Mouse (Mus musculus) adrenal gland, postnatal 25 days (tissue): ENCODE measurements around the gene Xrcc4. TPM values are rescaled to one million over a fixed set of nuclear protein-coding genes. Genes with fewer than 3 reads are reported as not detected.
A peak's percentile ranks its signal among the peaks of the same experiment; 100 is the strongest.
"Not testable (repeated sequence)": the region's sequence is repeated elsewhere in the genome, so short reads cannot be mapped to it uniquely, and the experiment has no call there.

Source experiments
- DNase-seq: peaks from one replicate; pipeline ENCODE4 v3.0.0; 2021; ENCODE audit warnings: mixed read lengths
- long read RNA-seq: library from polyadenylated mRNA; stranded (forward); transcript quantifications from one replicate; pipeline ENCODE4 v2.0.0, GENCODE M21; 2021
- total RNA-seq: library from RNA; stranded (reverse); gene quantifications from 2 replicates; pipeline ENCODE4 v1.2.3, GENCODE M21; 2021

Gene Xrcc4
- total RNA-seq = 10.1 and 14.9 TPM in 2 replicates
- long read RNA-seq, transcript Xrcc4-201 (8 exons, 1,540 nt) = major isoform, 12 of 12 reads
- long read RNA-seq, partial matches to known transcripts = 0 of 12 reads
- long read RNA-seq, other reads (novel, unspliced or antisense) = 0 of 12 reads

DNA sequence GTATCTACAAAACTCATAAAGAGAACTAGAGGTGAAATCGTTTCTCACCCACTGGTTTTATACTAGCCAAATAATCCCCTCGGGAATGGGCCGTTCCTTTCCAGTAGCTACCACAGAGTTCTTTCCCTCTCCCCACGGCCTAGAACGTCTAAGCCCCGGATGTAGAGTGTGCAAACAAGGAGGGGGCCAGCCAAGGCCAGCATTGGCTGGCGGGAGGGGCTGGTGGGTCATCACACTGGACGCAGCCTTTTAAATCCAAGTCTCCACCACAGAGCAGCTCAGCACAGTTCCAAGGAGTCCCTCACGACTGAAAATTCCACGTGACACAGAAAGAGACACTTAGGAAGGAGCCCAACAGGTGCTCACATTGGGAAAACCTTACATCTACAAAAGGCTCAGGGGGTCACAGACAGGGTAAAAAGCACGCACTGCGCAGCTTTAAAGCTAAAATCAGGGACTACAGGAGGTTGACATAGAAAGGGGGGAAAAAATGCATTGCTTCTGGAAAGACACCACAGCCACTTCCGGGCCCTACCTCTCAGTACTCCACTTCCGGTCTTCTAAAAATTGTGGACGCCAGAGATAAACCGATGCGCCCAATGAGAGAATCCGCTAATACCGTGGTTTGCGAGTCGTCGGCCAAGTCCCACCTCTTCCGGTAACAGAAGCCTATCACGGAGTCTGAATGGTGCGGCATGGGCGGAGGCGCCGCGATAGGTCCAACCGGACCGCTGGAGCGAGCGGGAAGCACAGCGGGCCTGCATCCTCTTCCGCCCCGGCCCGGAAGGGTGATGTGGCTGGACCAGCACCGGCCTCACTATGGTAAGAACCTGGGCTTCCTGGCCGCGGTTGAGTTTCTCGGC, at the start of gene Xrcc4, which contains the start of gene Tmem167:
TSS of gene Xrcc4 (minus strand) at position 647 of the 863 bp plus-strand sequence.
TSS of gene Tmem167 (plus strand) at position 162 of the 863 bp plus-strand sequence.
- peak; percentile 94 for DNase-seq

DNA sequence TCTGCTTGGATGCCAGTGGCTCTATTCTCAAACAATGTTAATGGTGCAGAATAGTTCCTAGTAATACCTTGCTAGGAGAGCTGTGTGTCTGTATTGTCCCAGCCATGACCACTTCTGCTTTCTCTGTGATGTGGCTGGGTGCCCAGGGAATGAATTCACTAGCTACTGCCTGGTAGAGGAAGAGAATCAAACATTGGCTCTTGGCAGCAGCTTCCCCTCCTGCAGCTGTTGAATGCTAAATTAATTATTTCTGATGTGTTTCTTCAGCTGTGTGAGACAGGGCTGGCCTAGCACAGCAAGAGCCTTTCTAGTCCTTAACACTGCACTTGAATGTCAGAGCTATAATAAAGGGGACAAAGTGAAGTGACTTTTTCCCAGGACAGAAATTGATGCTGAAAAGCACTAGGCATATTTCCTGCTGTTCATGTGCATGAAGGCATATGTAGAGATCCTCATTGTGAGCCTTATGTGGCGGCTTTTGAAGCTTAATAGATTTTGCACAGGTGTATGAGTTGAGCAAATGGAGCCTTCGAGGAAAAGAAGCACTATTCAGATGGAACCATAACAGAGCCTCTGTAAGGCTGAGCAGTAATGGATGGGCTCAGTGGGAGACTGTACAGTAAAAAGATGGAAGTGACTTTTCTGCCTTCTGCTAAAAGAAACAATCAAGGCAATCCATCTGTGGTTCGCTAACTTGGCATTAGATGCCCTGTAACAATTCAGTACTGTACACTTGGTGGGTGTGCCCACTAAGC, 46.9 kb upstream of the Xrcc4 start:
- no peak for DNase-seq

DNA sequence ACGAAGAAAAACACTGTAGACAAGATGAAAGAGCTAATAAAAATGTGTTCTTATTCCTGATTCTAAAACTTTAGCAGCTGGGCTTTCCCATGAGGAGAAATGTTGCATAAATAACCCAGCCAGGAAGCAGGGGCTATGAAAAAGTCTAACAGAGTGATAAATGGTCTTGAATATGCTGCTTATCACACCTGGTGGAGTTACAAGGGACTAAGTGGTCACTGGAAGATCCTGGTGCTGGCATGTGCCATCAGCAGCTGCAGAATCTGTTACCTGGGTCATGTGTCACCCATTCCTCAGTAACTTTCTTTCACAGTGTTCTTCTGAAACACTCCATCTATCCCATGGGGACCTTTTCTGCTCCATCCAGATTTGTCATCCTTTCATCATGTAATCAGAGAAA, 22.3 kb upstream of the Xrcc4 start:
- no peak for DNase-seq

DNA sequence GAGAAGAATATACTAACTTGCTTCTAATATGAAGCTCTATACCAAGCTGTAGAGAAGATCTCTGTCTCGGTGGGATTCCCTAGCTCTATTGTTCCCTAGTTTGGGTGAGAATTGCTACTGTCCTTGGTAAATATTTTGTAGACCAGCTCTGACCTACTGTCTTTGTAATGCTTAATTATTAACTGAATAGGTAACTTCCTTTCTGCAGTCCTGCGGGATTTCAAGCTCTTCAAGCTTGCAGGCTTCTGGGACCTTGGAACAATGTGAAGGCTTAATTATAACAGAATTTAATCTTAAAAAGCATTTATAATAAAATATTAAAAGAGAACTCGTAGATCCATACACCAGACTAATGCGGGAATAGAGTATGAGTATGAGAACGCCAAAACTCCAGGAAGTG, 19.3 kb upstream of the Xrcc4 start:
- DNase-seq = not testable (repeated sequence)

DNA sequence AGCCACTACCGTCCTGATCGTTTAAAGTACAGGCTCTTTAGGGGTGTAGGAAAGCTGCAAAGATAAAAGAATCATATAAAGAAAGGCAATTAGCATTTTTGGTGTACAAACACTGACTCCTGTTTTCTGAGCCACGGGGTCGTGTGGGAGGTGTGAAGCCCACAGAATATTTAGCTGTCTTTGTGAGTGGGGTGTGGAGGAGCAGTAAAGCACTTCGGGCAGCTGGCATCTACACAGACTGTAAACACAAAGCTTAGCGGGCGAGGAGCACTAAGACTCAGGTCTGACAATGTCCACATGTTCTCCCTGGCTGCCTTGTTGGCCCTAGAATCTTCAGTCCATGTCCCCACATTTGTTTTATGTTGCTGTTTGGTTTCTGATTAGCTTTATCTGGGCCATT, 16.7 kb upstream of the Xrcc4 start:
- no peak for DNase-seq

DNA sequence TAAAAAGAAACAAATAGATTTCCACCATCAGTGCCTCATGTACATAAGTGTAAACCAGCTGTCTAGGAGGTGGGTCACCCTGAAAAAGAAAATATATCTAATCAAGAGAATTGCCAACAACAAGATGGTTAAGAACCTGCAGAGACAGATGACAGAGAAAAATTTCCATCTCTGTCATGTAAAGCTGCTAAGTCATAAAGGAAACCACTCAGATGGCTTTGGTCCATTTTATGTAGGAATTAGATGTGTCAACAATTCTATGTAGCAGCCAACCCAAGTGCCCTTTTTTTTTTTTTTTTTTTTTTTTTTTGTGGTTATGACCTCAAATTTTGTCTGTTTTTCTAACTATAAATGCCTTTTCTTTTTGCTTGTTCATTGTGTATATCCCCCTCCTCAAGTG, 12.1 kb upstream of the Xrcc4 start:
- no peak for DNase-seq

DNA sequence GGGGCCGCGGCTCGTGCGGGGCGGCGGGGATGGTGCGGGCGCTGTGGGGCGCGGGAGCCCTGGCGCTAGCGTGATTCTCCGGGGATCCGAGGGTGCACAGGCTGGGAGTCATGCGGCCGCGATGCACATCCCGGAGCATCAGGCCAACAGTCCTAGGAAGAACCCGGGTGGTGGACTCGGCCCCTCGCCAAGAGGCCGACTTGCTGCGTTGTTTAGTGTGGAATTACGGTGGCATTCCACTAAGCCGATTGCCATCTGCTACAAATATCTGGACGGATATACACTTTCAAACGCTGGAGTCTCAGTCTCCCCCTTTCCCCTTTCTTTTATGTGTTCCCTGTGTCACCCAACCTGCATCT, 396 bp upstream of the Xrcc4 start:
- no peak for DNase-seq

DNA sequence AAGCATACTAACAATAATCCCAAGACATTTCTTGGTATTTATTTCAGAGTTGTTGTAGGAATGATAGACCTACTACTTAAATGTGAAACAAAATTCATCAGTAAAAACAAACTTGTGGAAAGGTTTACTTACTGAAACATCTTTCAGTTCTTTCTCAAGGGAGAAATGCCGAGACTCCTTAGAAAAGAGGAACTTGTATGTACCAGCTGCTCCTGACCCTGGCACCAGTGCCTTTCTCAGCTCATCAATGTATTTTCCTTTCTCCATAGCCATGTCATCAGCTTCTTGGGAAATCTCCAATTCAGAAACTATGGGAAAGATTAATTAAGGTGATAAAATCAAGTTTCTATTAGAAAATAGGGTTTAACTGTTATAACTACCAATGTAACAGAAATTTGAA, 27.5 kb downstream of the Xrcc4 start:
- DNase-seq = no peak

DNA sequence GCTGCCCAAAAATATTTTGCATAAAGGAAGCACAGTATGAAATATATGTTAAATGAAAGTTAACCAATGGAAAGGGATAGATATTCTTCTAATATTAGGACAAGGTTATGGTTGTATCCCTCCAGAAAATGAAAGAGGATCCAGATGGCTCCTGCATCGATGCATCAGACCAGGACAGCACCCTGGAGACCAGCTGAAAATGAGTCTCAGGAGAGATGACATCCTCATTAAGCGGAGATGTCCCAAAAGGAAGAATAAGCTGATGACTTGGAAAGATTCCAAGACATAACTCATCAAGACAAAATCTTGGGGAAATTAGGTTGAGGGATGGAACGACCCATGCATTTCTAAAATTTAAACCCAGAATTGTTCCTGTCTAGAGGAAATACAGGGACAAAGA, 37.0 kb downstream of the Xrcc4 start:
- no peak for DNase-seq

DNA sequence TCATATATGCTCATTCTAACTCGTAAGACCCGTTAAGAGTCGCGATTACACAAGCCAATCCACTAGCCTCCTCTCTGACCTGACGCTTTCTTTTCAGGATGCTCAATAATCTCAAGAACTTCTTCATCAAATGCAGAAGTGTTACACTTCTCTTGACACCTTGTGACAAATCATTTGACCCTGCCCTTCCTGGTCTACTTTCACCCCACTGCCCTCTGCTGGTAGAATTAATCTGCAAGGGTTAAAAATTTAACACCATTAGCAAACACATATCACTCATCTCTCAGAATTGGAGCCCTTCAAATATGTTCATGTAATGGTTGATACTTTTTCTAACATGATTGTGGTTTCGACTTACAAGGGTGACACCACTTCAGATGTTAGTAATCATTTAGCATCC, 37.7 kb downstream of the Xrcc4 start:
- DNase-seq = no peak

DNA sequence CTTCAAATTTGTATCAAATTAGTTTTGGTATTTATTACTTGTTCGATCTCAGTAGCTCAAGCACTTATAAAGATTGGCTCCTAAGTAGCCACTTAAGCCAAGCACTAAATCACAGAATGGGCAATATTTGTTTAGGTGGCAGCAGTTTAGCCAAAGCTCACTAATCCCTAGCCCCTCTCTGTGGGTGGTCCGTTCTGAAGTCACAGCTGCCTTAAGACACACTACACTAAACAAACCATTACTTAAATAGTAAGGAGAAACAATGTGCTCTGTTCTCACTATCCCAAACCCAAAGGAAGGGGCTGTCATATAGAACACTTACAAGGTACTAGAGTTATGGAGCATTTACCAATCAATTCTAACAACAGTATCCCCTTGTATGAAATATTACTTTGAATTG, 49.8 kb downstream of the Xrcc4 start:
- DNase-seq = no peak

DNA sequence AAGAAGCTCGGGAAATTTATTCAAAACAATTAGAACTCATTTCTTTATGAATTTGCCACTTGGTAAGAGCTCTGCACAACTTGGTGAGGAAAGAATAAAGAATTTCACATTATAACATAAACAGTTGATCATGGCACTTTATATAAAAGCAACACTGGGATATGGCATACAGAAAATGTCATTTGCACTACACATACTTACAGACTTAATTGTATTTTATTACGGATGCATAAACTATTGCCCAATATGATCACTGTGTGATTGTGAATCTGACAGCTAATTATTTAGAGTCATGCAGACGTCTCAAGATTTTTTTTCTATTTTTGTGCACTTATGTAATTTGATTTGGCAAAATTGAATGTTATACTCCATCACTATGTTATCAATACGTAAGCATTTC, 56.4 kb downstream of the Xrcc4 start:
- no peak for DNase-seq

DNA sequence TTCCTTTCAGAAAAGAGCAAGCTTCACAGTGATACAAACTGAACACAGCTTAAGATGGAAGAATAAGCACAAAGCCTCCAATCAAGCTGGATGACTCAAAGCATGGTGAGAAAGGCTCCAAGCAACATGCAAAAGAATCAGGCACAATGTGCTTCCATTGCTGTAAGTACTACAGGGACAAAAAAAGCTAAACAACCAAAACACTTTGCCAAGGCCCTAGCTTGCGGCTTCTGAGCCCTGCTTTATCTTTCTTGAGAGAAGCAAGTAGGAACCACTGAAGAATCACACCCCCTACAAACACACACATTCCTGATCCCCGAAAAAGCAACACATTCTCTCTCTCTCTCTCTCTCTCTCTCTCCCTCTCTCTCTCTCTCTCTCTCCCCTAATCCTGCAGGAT, 56.9 kb downstream of the Xrcc4 start:
- no peak for DNase-seq

DNA sequence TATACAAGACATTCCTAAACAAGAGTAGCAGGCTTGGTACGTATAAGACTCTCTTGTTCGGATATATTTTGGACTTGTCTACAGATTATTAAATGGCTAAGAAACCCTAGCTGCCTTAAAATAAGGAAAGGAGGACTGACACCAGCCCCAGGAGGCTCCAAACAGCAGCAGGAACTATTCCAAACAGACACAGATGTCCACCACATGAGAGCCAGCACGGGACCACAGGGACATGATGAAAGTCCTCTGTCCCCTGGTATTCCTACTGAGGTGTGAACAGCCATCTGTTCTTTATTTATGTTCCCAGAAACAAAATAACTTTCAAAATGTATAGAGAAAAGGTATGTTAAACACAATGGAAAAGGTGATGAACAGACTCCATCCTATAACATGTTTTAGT, 58.5 kb downstream of the Xrcc4 start:
- DNase-seq = no peak

DNA sequence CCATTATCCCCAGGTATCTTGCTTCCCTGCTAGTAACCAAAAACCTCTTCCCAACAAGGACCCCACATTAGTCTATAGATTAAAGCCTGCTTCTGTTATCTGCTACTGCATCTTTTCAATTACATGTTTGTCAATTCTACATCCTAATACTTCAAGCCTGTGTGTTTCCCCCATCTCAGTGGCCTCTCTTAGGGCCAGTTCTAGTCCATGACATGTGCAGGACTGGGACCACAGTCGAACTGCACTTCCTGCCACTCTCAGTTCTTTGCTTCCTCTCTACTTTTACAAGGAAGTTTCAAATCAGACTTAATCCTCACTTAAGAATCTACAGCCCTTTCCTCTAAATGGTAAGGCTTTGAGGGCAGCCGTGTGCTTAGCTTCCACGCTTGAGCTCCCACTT, 76.8 kb downstream of the Xrcc4 start:
- no peak for DNase-seq

DNA sequence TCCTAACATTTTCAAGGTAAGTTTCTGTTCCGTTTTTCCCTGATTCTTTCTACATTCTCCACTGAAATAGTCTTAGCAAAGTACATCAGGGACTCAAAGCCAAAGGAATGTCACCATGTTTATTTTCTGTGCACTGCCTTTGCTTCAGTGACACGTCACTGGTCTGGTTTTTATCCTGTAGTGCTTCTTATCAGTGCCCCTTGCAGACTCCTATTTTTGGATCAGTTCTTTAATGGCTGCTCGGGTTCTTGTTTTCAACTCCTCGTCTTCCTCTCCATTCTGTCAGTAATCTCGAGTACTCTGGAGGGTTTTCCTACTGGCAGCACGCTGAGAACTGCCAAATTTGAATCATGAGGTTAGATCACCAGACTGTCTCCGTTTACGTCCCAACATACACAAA, 77.2 kb downstream of the Xrcc4 start:
- DNase-seq = no peak

DNA sequence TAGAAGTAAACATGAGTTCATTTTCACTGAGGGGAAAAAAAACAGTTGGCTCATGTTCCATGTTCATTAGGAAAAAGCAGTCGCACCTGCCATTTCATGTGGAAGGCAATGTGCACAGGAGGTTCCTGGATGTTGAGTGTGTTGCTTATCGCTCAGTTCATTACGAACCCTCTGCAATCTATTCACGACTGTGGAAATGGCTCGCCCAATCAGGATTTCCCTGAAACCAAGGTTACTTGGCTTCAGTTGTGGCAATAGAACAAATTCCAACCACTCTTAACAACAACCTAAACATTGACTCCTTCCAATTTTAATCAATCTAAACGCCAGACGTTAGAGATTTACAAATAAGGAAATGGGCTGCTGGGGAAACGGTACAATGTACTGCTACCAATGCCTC, 78.3 kb downstream of the Xrcc4 start:
- no peak for DNase-seq

DNA sequence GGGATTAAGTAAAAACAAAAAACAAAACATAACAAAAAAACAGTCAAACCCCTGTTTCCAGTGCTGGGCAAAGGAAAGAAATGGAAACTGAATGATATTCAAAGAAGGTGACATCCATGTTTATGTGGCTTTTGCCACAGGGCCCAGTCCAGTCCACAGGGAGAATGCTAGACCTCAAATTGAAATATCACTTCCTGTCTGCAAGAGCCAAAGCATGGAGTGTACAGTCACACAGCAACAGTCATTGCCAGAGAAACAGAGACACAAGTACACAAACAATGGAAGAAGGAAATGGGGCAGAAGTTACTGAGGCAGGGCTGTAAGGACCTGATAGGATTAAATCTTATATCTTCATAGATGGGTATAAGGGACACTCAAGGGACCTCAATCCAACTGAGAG, 79.6 kb downstream of the Xrcc4 start:
- no peak for DNase-seq

DNA sequence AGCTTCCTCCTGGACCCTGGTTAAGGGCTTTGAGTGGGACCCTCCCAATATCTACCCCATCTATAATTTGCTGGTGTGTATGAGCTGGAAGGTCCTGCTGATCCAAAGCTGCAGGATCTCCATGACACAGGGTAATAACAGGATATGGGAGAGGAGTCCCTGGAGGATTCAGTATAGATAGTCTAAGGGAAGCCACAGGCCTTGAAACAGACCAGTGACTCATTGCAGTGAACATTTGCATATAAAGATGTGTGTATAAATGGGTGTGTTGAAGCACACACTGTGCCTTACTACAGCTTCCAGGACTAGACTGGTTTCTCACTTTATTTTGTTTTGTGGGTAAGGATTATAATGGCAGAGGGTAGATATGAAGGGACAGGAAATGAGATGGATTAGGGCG, 83.8 kb downstream of the Xrcc4 start:
- DNase-seq = no peak

DNA sequence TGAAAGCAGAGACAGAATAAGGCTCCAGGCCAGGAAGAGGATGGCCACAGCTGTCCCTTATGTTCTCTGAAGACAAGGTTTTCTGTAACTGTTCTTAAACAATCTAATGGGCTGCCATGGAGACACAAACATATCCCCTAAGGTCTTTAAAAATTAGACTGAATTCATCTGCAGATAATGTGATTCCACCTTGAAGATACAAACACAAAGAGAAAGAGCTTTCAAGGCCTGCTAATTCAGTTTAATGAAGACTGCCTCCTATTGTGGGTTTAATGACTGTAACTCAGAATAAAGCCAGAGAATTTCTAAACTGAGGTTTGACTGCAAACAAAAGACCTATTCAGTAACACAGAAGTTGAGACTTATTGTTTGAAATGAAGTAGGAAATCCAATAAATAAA, 91.9 kb downstream of the Xrcc4 start:
- DNase-seq = no peak

DNA sequence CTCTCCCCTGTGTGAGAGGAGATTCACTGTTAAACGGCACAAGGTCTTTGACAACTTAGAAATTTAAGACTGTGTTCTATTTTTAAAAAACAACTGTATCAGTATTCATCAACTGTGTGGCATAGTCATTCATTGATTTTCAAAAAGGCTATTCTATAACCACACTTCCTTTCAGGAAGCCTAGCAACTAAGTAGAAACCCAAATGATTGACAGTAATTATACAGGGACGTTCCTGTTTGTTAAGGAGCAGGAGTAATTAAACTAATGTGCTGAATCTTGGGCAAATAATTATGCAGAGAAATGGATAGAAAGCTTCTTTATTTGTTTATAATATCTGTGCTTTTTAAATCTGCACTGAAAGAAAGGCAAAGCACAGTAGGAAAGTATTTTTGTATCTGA, 103.3 kb downstream of the Xrcc4 start:
- DNase-seq = no peak

DNA sequence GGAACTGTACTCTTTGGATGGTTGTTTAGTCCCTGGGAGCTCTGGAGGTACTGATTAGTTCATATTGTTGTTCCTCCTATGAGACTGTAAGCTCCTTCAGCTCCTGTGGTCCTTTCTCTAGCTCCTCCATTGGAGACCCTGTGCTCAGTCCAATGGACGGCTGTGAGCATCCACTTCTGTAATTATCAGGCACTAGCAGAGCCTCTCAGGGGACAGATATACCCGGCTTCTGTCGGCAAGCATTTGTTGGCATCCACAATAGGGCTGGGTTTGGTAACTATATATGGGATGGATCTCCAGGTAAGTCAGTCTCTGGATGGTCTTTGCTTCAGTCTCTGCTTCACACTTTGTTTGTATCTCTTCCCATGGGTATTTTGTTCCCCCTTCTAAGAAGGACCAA, 118.5 kb downstream of the Xrcc4 start:
- DNase-seq = no peak

DNA sequence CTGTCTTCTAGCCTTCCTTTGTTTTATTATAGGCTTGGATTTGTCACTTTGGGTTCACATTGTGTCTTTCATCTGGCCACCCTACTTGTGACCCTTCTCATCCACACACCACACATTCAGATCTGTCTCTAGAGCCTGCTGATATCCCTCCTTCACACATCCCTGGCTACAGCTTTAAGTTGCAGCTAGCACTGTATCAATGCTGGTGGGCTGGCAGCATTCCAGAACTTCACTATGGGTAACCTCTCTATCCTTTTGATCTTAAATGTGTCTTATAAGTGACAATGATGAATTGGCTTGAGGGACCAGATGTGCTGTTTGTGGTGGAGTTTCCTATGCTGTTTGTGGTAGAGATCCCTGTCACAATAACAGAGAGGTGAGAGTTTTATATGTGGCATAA, 120.7 kb downstream of the Xrcc4 start:
- DNase-seq = no peak

DNA sequence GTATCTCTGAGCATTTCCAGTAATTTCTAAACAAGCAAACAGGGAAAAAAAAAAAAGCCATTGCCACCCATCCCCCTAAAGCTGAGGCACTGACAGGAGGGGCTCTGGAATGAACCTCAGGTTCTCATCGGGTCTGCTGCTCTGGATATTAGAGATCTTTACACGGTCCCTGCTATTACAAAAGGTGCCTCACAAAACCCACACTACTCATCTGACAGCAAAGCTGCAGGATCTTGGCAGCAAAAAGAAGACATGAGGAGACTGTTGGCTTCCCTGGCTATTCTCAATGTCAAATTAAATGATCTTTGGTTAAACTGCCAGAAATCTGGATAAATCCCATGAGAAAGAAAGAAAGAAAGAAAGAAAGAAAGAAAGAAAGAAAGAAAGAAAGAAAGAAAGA, 145.1 kb downstream of the Xrcc4 start:
- no peak for DNase-seq
